Mouse (Mus musculus): ENCODE data around the gene Vamp2.

Gene Vamp2

GRCm38 (mm10) chr11:69088103-69088855 is at the start of gene Vamp2:
Vamp2 (plus strand) TSS chr11:69088490.
- no peak for DNase-seq (ENCODE audit: extremely low spot score, low read depth, low spot score)

- DNase-seq (ENCODE audit: extremely low spot score, low read depth, low spot score): no peak
These were observed 42.5 kb upstream of the Vamp2 start, which contains the start of gene Aurkb for GRCm38 (mm10) chr11:69045531-69046394. Aurkb (plus strand) TSS chr11:69045647.

GRCm38 (mm10) chr11:69046395-69046774 is 41.9 kb upstream of the Vamp2 start:
- DNase-seq (ENCODE audit: extremely low spot score, low read depth, low spot score): no peak

- no peak for DNase-seq (ENCODE audit: extremely low spot score, low read depth, low spot score)
These were observed 40.7 kb upstream of the Vamp2 start for GRCm38 (mm10) chr11:69047592-69047991.

- no peak for DNase-seq (ENCODE audit: extremely low spot score, low read depth, low spot score)
These were observed 40.1 kb upstream of the Vamp2 start for GRCm38 (mm10) chr11:69048151-69048550.

- DNase-seq (ENCODE audit: extremely low spot score, low read depth, low spot score): no peak
These were observed 37.5 kb upstream of the Vamp2 start for GRCm38 (mm10) chr11:69050748-69051147.

GRCm38 (mm10) chr11:69051771-69052170 is 36.5 kb upstream of the Vamp2 start:
- no peak for DNase-seq (ENCODE audit: extremely low spot score, low read depth, low spot score)

- no peak for DNase-seq (ENCODE audit: extremely low spot score, low read depth, low spot score)
These were observed 35.4 kb upstream of the Vamp2 start for GRCm38 (mm10) chr11:69052824-69053421.

GRCm38 (mm10) chr11:69053848-69054247 is 34.4 kb upstream of the Vamp2 start:
- no peak for DNase-seq (ENCODE audit: extremely low spot score, low read depth, low spot score)

- no peak for DNase-seq (ENCODE audit: extremely low spot score, low read depth, low spot score)
These were observed 30.0 kb upstream of the Vamp2 start for GRCm38 (mm10) chr11:69058265-69058664.

GRCm38 (mm10) chr11:69058729-69059356 is 29.4 kb upstream of the Vamp2 start:
- DNase-seq (ENCODE audit: extremely low spot score, low read depth, low spot score): no peak

GRCm38 (mm10) chr11:69059357-69059974 is 28.8 kb upstream of the Vamp2 start, which contains the start of gene Borcs6:
Borcs6 (plus strand) TSS chr11:69059717.
- no peak for DNase-seq (ENCODE audit: extremely low spot score, low read depth, low spot score)

GRCm38 (mm10) chr11:69059975-69060411 is 28.3 kb upstream of the Vamp2 start:
- DNase-seq (ENCODE audit: extremely low spot score, low read depth, low spot score): no peak

- DNase-seq (ENCODE audit: extremely low spot score, low read depth, low spot score): no peak
These were observed 27.6 kb upstream of the Vamp2 start for GRCm38 (mm10) chr11:69060448-69061254.

GRCm38 (mm10) chr11:69061255-69061912 is 26.9 kb upstream of the Vamp2 start:
- no peak for DNase-seq (ENCODE audit: extremely low spot score, low read depth, low spot score)

GRCm38 (mm10) chr11:69062194-69062760 is 26.0 kb upstream of the Vamp2 start:
- no peak for DNase-seq (ENCODE audit: extremely low spot score, low read depth, low spot score)

- DNase-seq (ENCODE audit: extremely low spot score, low read depth, low spot score): no peak
These were observed 25.5 kb upstream of the Vamp2 start for GRCm38 (mm10) chr11:69062761-69063224.

GRCm38 (mm10) chr11:69063413-69064201 is 24.7 kb upstream of the Vamp2 start:
- no peak for DNase-seq (ENCODE audit: extremely low spot score, low read depth, low spot score)
